Mouse (Mus musculus) adrenal gland, postnatal 25 days (tissue): ENCODE measurements around the gene Exoc1. TPM values are rescaled to one million over a fixed set of nuclear protein-coding genes. Genes with fewer than 3 reads are reported as not detected.

Experiments used
- DNase-seq: peaks from one replicate; pipeline ENCODE4 v3.0.0; 2021; ENCODE audit warnings: mixed read lengths
- long read RNA-seq: library from polyadenylated mRNA; stranded (forward); transcript quantifications from one replicate; pipeline ENCODE4 v2.0.0, GENCODE M21; 2021
- total RNA-seq: library from RNA; stranded (reverse); gene quantifications from 2 replicates; pipeline ENCODE4 v1.2.3, GENCODE M21; 2021

Exoc1 gene
- 61.9 and 69.8 TPM in 2 replicates for total RNA-seq
- long read RNA-seq, transcript Exoc1-202 (19 exons, 3,371 nt): minor isoform, 11 of 73 reads
- long read RNA-seq, transcript Exoc1-201 (18 exons, 3,272 nt): major isoform, 51 of 73 reads
- long read RNA-seq, partial matches to known transcripts: 3 of 73 reads
- long read RNA-seq, other reads (novel, unspliced or antisense): 6 of 73 reads

- peak; percentile 91 for DNase-seq
Observed at GRCm38 (mm10) chr5:76529040-76529703, at the start of gene Exoc1. Exoc1 (plus strand) TSS chr5:76529311.

- DNase-seq: no peak
Observed at GRCm38 (mm10) chr5:76483811-76484210, 45.3 kb upstream of the Exoc1 start, which contains the start of gene Gm7271. Gm7271 (plus strand) TSS chr5:76484040.

- DNase-seq: no peak
Observed at GRCm38 (mm10) chr5:76495126-76495525, 34.0 kb upstream of the Exoc1 start.

GRCm38 (mm10) chr5:76522446-76522845 lies 6.7 kb upstream of the Exoc1 start:
- DNase-seq: no peak

GRCm38 (mm10) chr5:76524623-76525022 lies 4.5 kb upstream of the Exoc1 start:
- DNase-seq: no peak

GRCm38 (mm10) chr5:76525066-76525465 lies 4.0 kb upstream of the Exoc1 start:
- no peak for DNase-seq

- no peak for DNase-seq
Observed at GRCm38 (mm10) chr5:76525829-76526228, 3.3 kb upstream of the Exoc1 start.

GRCm38 (mm10) chr5:76529704-76530066 lies 574 bp downstream of the Exoc1 start:
- DNase-seq: no peak

GRCm38 (mm10) chr5:76533186-76533585 lies 4.1 kb downstream of the Exoc1 start:
- no peak for DNase-seq

GRCm38 (mm10) chr5:76536231-76536630 lies 7.1 kb downstream of the Exoc1 start:
- DNase-seq: no peak

GRCm38 (mm10) chr5:76537578-76537977 lies 8.5 kb downstream of the Exoc1 start:
- DNase-seq: no peak

- DNase-seq: peak; percentile 37
Observed at GRCm38 (mm10) chr5:76540181-76540580, 11.1 kb downstream of the Exoc1 start.

GRCm38 (mm10) chr5:76540842-76541241 lies 11.7 kb downstream of the Exoc1 start:
- no peak for DNase-seq

GRCm38 (mm10) chr5:76543200-76543599 lies 14.1 kb downstream of the Exoc1 start:
- DNase-seq: no peak

- DNase-seq: no peak
Observed at GRCm38 (mm10) chr5:76550426-76550825, 21.3 kb downstream of the Exoc1 start.

GRCm38 (mm10) chr5:76565321-76565720 lies 36.2 kb downstream of the Exoc1 start:
- peak; percentile 60 for DNase-seq

GRCm38 (mm10) chr5:76574251-76574650 lies 45.1 kb downstream of the Exoc1 start:
- DNase-seq: no peak

- DNase-seq: no peak
Observed at GRCm38 (mm10) chr5:76577026-76577425, 47.9 kb downstream of the Exoc1 start.

GRCm38 (mm10) chr5:76585378-76585777 lies 56.3 kb downstream of the Exoc1 start:
- DNase-seq: no peak

- DNase-seq: peak; percentile 95
Observed at GRCm38 (mm10) chr5:76588551-76589283, 59.6 kb downstream of the Exoc1 start, which contains the start of gene Cep135. Cep135 (plus strand) TSS chr5:76588698.

- no peak for DNase-seq
Observed at GRCm38 (mm10) chr5:76589311-76589710, 60.2 kb downstream of the Exoc1 start.

- no peak for DNase-seq
Observed at GRCm38 (mm10) chr5:76590009-76590408, 60.9 kb downstream of the Exoc1 start.

GRCm38 (mm10) chr5:76591885-76592284 lies 62.8 kb downstream of the Exoc1 start:
- DNase-seq: no peak
